Mouse (Mus musculus) embryonic facial prominence, embryonic 12.5 days (tissue): ENCODE data around the gene Cap2. TPM values are rescaled to one million over a fixed set of nuclear protein-coding genes. Genes with fewer than 3 reads are reported as not detected.

Experiments used
- ATAC-seq: fragments of 200-750 bp; cut with Nextera tagmentation; 2 replicates; pipeline ENCODE4 v1.8.0; 2017; ENCODE audit not compliant: insufficient number of reproducible peaks, insufficient read depth, low FRiP score, low TSS enrichment
- H3K27ac ChIP-seq: fragments of 300-500 bp; sonication (generic); 2 replicates; pipeline ENCODE4 v1.5.1; 2016; ENCODE audit warnings: mild to moderate bottlenecking
- H3K27me3 ChIP-seq: fragments of 300-500 bp; sonication (generic); 2 replicates; pipeline ENCODE4 v1.6.1; 2016; ENCODE audit warnings: mild to moderate bottlenecking, moderate library complexity
- H3K36me3 ChIP-seq: fragments of 300-500 bp; sonication (generic); 2 replicates; pipeline ENCODE4 v1.6.1; 2016; ENCODE audit warnings: mild to moderate bottlenecking
- H3K4me1 ChIP-seq: fragments of 300-500 bp; sonication (generic); 2 replicates; pipeline ENCODE4 v1.6.1; 2016
- H3K4me2 ChIP-seq: fragments of 300-500 bp; sonication (generic); replicated peaks from 2 replicates; pipeline ENCODE4 v1.6.1; 2016; ENCODE audit warnings: mild to moderate bottlenecking, moderate library complexity
- H3K4me3 ChIP-seq: fragments of 300-500 bp; sonication (generic); 2 replicates; pipeline ENCODE4 v1.5.1; 2016; ENCODE audit warnings: mild to moderate bottlenecking
- H3K9ac ChIP-seq: fragments of 300-500 bp; sonication (generic); 2 replicates; pipeline ENCODE4 v1.6.1; 2016; ENCODE audit warnings: mild to moderate bottlenecking, moderate library complexity
- H3K9me3 ChIP-seq: fragments of 300-500 bp; sonication (generic); 2 replicates; pipeline ENCODE4 v1.6.1; 2016; ENCODE audit warnings: mild to moderate bottlenecking, moderate library complexity
- WGBS: fragments of 180-500 bp; shearing (Covaris S2); methylation state at CpG from one replicate; pipeline ENCODE4 v1.1.7; 2016; 5-methylcytosine and 5-hydroxymethylcytosine counted together
- polyA plus RNA-seq: library from polyadenylated mRNA; unstranded; fragments of >200 nt; fragmentation: Nextera tagmentation; extraction: Ambion mirVana; gene quantifications from 2 replicates; pipeline ENCODE4 v1.2.1, GENCODE M21; 2016

Cap2 gene
- polyA plus RNA-seq, 1 experiment from 2014 or later = 12.4 TPM

DNA sequence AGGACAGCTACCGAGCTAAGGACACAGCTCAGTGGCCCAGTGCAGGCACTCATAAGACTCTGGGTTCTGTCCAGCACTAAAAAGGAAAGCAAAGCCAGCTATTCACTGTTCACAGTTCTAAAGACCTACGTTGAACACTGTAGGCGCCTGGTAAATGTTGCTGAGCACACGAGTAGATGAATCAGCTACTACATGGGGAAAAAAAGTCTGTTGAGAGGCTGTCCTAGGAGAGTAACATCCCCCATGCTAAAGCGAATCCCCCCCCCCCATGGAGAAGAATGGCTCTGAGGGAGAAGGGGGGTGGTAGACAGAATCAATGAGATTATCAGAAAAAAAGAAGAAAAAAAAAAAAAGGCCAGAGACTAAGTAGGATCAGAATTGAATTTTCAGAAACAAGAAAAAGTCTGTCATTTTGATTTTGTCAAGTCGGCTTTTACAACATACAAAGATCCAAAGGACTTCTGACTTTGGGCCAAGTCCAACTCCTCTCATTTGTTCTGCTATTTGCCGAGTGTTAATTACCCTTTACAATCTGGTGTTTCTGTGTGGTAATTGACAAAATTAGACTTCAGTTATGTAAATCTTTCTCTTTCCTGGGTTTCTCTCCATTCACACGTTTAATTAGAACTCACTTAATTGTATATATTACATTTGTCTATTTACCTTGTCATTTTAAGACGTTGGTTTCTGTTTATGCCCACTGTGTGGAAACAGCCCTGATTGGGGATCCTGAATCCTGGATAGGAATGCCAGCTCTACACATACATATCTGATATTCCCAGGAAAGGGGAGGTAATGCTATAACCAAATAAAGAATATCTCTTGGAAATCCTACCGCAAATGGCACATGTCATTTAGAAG lies 139.2 kb downstream of the Cap2 start:
- WGBS = 88% methylated on average over 10 of the region's 10 CpGs
- H3K36me3 ChIP-seq = no peaks in the 10 kb centered on the region
- no peak overlapping the region for H3K4me3 ChIP-seq
- no peak overlapping the region for H3K9ac ChIP-seq
- no peak overlapping the region for H3K4me2 ChIP-seq
- no peak overlapping the region for H3K27ac ChIP-seq
- ATAC-seq = no peak
- H3K9me3 ChIP-seq = 0 out of 2 replicates have a peak, but pooled peaks cover 3% of the 10 kb centered on the region
- H3K4me1 ChIP-seq = no peaks in the 10 kb centered on the region
- H3K27me3 ChIP-seq = no peaks in the 10 kb centered on the region

DNA sequence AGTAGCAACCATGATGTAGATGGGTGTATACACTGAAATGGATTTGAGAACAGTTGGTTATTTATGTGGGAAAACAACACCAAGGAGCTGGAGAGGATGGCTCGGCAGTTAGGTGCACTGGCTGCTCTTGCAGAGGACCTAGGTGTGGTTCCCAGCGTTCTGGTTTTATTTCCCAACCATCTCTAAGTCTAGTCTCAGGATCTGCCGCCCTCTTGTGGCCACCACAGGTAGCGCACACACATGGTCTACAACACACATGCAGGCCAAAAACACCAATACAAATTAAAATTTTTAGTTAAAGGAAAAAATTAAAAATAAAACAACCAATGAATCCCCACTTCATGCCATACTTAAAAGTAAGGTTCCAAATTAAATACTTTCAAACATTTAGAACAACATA lies 140.7 kb downstream of the Cap2 start:
- H3K27me3 ChIP-seq = no peaks in the 10 kb centered on the region
- H3K36me3 ChIP-seq = no peaks in the 10 kb centered on the region
- H3K4me2 ChIP-seq = no peak overlapping the region
- no peak overlapping the region for H3K4me3 ChIP-seq
- H3K4me1 ChIP-seq = no peaks in the 10 kb centered on the region
- ATAC-seq = no peak
- no peak overlapping the region for H3K9ac ChIP-seq
- no peak overlapping the region for H3K27ac ChIP-seq
- H3K9me3 ChIP-seq = 0 out of 2 replicates have a peak, but pooled peaks cover 3% of the 10 kb centered on the region
- WGBS = 88% methylated on average over 4 of the region's 4 CpGs

GRCm38 (mm10) chr13:46644175-46644574 lies 142.5 kb downstream of the Cap2 start:
- H3K9me3 ChIP-seq = 0 out of 2 replicates have a peak, but pooled peaks cover 3% of the 10 kb centered on the region
- H3K4me1 ChIP-seq = no peaks in the 10 kb centered on the region
- H3K36me3 ChIP-seq = no peaks in the 10 kb centered on the region
- H3K4me2 ChIP-seq = no peak overlapping the region
- H3K9ac ChIP-seq = no peak overlapping the region
- H3K27ac ChIP-seq = no peak overlapping the region
- H3K4me3 ChIP-seq = no peak overlapping the region
- no peak for ATAC-seq
- 78% methylated on average over 6 of the region's 6 CpGs for WGBS
- H3K27me3 ChIP-seq = no peaks in the 10 kb centered on the region

DNA sequence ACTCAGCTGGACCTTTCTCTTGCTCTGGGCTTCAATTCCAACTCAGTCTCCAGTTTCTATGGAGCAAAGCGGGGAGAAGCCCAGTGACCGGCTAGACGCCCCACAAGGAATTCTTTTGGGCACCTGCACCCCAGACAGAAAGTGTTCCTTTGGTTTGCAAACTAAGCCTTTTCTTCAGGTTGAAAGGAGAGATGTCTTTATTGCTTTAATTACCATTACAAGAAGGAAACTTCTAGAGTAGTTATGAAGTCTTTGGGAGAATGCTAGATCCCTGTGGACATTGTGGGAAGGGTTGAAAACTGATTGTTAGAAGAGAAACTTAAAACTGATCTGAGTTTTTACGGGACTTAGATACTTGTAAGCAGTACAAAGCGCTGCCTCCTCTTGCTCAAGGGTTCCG lies 143.8 kb downstream of the Cap2 start:
- Histone ChIP-seq H3K4me2 (no peak overlapping the region), H3K27me3 (no peaks in the 10 kb centered on the region), H3K9ac (no peak overlapping the region), H3K36me3 (no peaks in the 10 kb centered on the region), H3K9me3 (0 out of 2 replicates have a peak, but pooled peaks cover 3% of the 10 kb centered on the region), H3K27ac (no peak overlapping the region), H3K4me1 (no peaks in the 10 kb centered on the region), H3K4me3 (no peak overlapping the region)
- 77% methylated on average over 6 of the region's 6 CpGs for WGBS
- ATAC-seq = no peak

GRCm38 (mm10) chr13:46651853-46652252 lies 150.2 kb downstream of the Cap2 start:
- Histone ChIP-seq H3K36me3 (no peaks in the 10 kb centered on the region), H3K4me2 (no peak overlapping the region), H3K27me3 (no peaks in the 10 kb centered on the region), H3K4me1 (no peaks in the 10 kb centered on the region), H3K27ac (no peak overlapping the region), H3K4me3 (no peak overlapping the region), H3K9me3 (no peaks in the 10 kb centered on the region), H3K9ac (no peak overlapping the region)
- WGBS = 88% methylated on average over 7 of the region's 7 CpGs
- ATAC-seq = no peak

DNA sequence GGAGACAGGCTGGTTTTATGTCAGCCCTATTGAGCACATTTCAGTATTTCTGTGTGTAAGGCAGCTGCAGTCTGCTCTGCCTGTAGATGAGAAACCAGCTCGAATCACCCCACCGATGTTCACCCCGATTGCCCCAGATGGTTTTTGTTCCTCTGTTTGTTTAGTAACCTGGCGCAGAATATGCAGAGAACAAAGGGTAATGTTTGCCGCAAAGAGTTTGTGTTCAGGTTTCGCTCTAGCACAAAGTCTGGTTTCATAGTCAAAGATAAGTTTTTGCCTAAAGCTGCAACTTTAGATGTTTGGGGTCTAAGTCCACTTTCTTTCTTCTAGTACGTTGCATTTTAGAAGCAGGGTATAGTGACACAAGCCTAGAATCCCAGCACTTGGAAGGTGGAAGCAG lies 151.0 kb downstream of the Cap2 start:
- H3K4me3 ChIP-seq = no peak overlapping the region
- WGBS = 82% methylated on average over 7 of the region's 7 CpGs
- no peaks in the 10 kb centered on the region for H3K27me3 ChIP-seq
- H3K4me2 ChIP-seq = no peak overlapping the region
- H3K4me1 ChIP-seq = no peaks in the 10 kb centered on the region
- no peak overlapping the region for H3K9ac ChIP-seq
- H3K9me3 ChIP-seq = no peaks in the 10 kb centered on the region
- H3K36me3 ChIP-seq = no peaks in the 10 kb centered on the region
- no peak for ATAC-seq
- no peak overlapping the region for H3K27ac ChIP-seq

- H3K4me1 ChIP-seq = no peaks in the 10 kb centered on the region
- ATAC-seq = no peak
- no peaks in the 10 kb centered on the region for H3K27me3 ChIP-seq
- no peak overlapping the region for H3K4me2 ChIP-seq
- H3K36me3 ChIP-seq = no peaks in the 10 kb centered on the region
- H3K9me3 ChIP-seq = no peaks in the 10 kb centered on the region
- H3K9ac ChIP-seq = no peak overlapping the region
- H3K27ac ChIP-seq = no peak overlapping the region
- 71% methylated on average over 4 of the region's 4 CpGs for WGBS
- H3K4me3 ChIP-seq = no peak overlapping the region
These were observed 152.0 kb downstream of the Cap2 start for GRCm38 (mm10) chr13:46653671-46654070.

DNA sequence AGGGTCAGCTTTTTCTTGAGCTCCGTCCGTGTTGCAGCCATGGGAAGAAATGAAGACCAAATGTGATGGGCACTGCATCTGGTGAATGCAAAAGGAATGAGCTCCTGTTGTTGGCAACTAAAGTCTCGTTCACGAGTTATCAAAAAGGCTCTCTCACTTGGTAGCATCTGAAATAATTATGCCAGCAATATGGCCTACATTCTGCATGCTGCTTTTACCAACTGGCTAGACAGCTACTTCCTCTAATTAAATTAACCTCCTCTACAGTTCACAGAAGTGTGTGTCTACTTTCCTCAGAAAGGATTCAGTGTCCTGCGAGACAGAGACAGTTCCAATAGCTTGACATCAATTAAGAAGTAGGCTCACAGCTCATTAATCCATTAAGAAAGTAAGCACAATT lies 152.9 kb downstream of the Cap2 start:
- H3K27ac ChIP-seq = no peak overlapping the region
- no peaks in the 10 kb centered on the region for H3K36me3 ChIP-seq
- no peak overlapping the region for H3K9ac ChIP-seq
- H3K27me3 ChIP-seq = no peaks in the 10 kb centered on the region
- no peaks in the 10 kb centered on the region for H3K4me1 ChIP-seq
- 70% methylated on average over 5 of the region's 5 CpGs for WGBS
- H3K4me3 ChIP-seq = no peak overlapping the region
- no peaks in the 10 kb centered on the region for H3K9me3 ChIP-seq
- ATAC-seq = no peak
- H3K4me2 ChIP-seq = no peak overlapping the region

GRCm38 (mm10) chr13:46659211-46659610 lies 157.6 kb downstream of the Cap2 start:
- Histone ChIP-seq H3K9ac (no peak overlapping the region), H3K9me3 (no peaks in the 10 kb centered on the region), H3K27me3 (no peaks in the 10 kb centered on the region), H3K27ac (no peak overlapping the region), H3K4me2 (no peak overlapping the region), H3K4me1 (no peaks in the 10 kb centered on the region), H3K4me3 (no peak overlapping the region), H3K36me3 (no peaks in the 10 kb centered on the region)
- ATAC-seq = no peak
- WGBS = 91% methylated on average over 5 of the region's 5 CpGs

- H3K4me2 ChIP-seq = no peak overlapping the region
- 0 out of 2 replicates have a peak, but pooled peaks cover under 1% of the 10 kb centered on the region for H3K4me1 ChIP-seq
- no peaks in the 10 kb centered on the region for H3K36me3 ChIP-seq
- no peaks in the 10 kb centered on the region for H3K9me3 ChIP-seq
- H3K4me3 ChIP-seq = no peak overlapping the region
- no peak overlapping the region for H3K9ac ChIP-seq
- 41% methylated on average over 4 of the region's 4 CpGs for WGBS
- ATAC-seq = no peak
- H3K27ac ChIP-seq = no peak overlapping the region
- no peaks in the 10 kb centered on the region for H3K27me3 ChIP-seq
These were observed 161.9 kb downstream of the Cap2 start for GRCm38 (mm10) chr13:46663461-46663964.

DNA sequence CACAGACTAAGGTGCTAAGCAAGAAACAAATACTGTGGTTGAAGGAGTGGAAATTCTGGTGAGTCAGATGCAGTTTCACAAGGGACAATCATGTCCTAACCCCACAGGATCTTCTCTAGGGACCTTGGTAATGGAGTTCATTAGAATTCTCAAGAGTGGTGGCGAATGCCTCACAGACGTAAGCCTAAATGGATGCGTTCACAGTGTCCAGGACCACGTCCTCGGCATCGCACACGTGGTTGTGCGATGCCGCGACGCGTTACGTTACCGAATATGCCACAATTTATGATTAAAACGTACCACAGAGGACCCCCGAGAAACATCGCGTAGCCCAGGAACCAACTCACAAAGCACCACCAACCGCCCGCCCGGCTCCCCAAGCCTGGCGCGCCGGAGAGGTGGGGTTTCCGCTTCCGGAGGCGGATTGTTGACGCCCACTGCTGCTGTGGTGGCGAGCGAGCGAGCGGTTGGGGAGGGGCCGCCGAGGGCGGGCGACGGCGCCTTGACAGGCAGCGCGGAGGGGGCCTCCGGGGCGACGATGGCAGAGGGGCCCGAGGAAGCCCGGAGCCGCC lies 167.5 kb downstream of the Cap2 start, which contains the start of gene Fam8a1:
Gene Fam8a1, plus strand, starts transcription at position 475 of the 572 bp plus-strand sequence.
- H3K9me3 ChIP-seq = no peaks in the 10 kb centered on the region
- peaks cover 12% of the 10 kb centered on the region for H3K4me1 ChIP-seq
- H3K9ac ChIP-seq = peak within 1 kb of the TSS; percentile 90
- peak within 1 kb of the TSS; percentile 90 for H3K4me2 ChIP-seq
- under 1% methylated on average over 46 of the region's 46 CpGs for WGBS
- peak; percentile 90 for ATAC-seq
- no peaks in the 10 kb centered on the region for H3K27me3 ChIP-seq
- peaks cover 15% of the 10 kb centered on the region for H3K36me3 ChIP-seq
- peak within 1 kb of the TSS; percentile 98 for H3K4me3 ChIP-seq
- H3K27ac ChIP-seq = peak within 1 kb of the TSS; percentile 65
